Mouse (Mus musculus) liver, adult 2 months (tissue): ENCODE results near the gene Tmem202.

Experiments used
- CTCF ChIP-seq: fragments of 200-500 bp; IDR thresholded peaks from 2 replicates; pipeline ENCODE4 v1.5.1; 2011; ENCODE audit warnings: low read depth, low read length, control low read depth
- POLR2A ChIP-seq: fragments of 200-500 bp; IDR thresholded peaks from 2 replicates; pipeline ENCODE4 v1.6.1; 2011; ENCODE audit warnings: low read length, control low read depth; ENCODE audit not compliant: insufficient read depth; ENCODE audit errors: extremely low read depth

DNA sequence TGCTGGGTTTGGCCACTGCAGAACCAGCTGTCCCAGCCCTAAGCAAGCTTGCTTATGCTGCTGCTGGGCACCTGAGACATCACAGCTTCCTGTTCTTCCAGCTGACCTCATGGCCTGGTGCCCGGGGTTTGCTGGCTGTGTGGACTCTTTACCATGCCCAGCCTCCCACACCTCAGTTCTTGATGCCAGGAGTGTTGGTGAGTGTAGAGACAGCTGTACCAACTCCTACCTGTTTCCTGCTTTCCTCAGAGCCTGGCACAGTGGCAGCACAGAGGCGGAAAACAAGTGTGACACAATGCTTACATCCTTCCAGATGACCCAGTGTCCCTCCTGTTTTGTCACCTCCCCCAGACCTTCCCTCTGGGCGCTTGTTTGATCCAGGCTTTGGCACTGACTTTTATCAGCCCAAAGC lies 12.0 kb upstream of the Tmem202 start:
- TF ChIP-seq POLR2A, result no peak
- TF ChIP-seq CTCF, result no peak
